Mouse (Mus musculus): Measurements from ENCODE around the gene Pde4a. TPM values are rescaled to one million over a fixed set of nuclear protein-coding genes. Genes with fewer than 3 reads are reported as not detected.
A peak's percentile ranks its signal among the peaks of the same experiment; 100 is the strongest.

Pde4a gene
- polyA plus RNA-seq, 1 experiment = 12.4 TPM

GRCm38 (mm10) chr9:21224576-21225414, 59.3 kb downstream of the Pde4a start:
- H3K36me3 ChIP-seq (ENCODE audit: control insufficient read depth, insufficient read depth, low read length) = peaks cover 1% of the 10 kb centered on the region; the same call in 1 of the 2 replicates
- H3K27me3 ChIP-seq (ENCODE audit: control insufficient read depth, insufficient read depth, low read length) = no peaks in the 10 kb centered on the region
- no peak for DNase-seq (ENCODE audit: low read depth in 1 of 2, low spot score in 2 of 2)
- no peak overlapping the region for H3K27ac ChIP-seq (ENCODE audit: insufficient read depth, low read length)
- TF ChIP-seq CTCF (IDR thresholded peaks at IDR 0.05; ENCODE audit: extremely low read depth, insufficient read depth, insufficient read length, insufficient replicate concordance) = no peak
- no peak for TF ChIP-seq POLR2A (IDR thresholded peaks at IDR 0.05; ENCODE audit: low read depth, low read length)
- H3K4me1 ChIP-seq (ENCODE audit: control insufficient read depth, insufficient read depth, insufficient read length) = peaks cover 8% of the 10 kb centered on the region; the same call in 1 of the 2 replicates
- 19% methylated on average over 26 of the region's 26 CpGs for WGBS
- peak overlapping the region; percentile 43 for H3K4me3 ChIP-seq (ENCODE audit: extremely low read depth, insufficient read depth, insufficient read length)

GRCm38 (mm10) chr9:21225415-21225758, 59.9 kb downstream of the Pde4a start:
- Histone ChIP-seq H3K27ac (ENCODE audit: insufficient read depth, low read length) (no peak overlapping the region), H3K36me3 (ENCODE audit: control insufficient read depth, insufficient read depth, low read length) (peaks cover 6% of the 10 kb centered on the region), H3K4me3 (ENCODE audit: extremely low read depth, insufficient read depth, insufficient read length) (peak overlapping the region; percentile 43; the same call in 1 of the 2 replicates), H3K4me1 (ENCODE audit: control insufficient read depth, insufficient read depth, insufficient read length) (peaks cover 8% of the 10 kb centered on the region; the same call in 1 of the 2 replicates), H3K27me3 (ENCODE audit: control insufficient read depth, insufficient read depth, low read length) (no peaks in the 10 kb centered on the region)
- no peak for DNase-seq (ENCODE audit: low read depth in 1 of 2, low spot score in 2 of 2)
- WGBS = 13% methylated on average over 7 of the region's 7 CpGs
- TF ChIP-seq CTCF (IDR thresholded peaks at IDR 0.05; ENCODE audit: extremely low read depth, insufficient read depth, insufficient read length, insufficient replicate concordance) (no peak), POLR2A (IDR thresholded peaks at IDR 0.05; ENCODE audit: low read depth, low read length) (no peak)

GRCm38 (mm10) chr9:21227342-21227741, 61.8 kb downstream of the Pde4a start:
- H3K27ac ChIP-seq (ENCODE audit: insufficient read depth, low read length) = no peak overlapping the region
- 17% methylated on average over 16 of the region's 16 CpGs for WGBS
- no peaks in the 10 kb centered on the region for H3K27me3 ChIP-seq (ENCODE audit: control insufficient read depth, insufficient read depth, low read length)
- H3K4me3 ChIP-seq (ENCODE audit: extremely low read depth, insufficient read depth, insufficient read length) = peak overlapping the region; percentile 43; the same call in 1 of the 2 replicates
- H3K36me3 ChIP-seq (ENCODE audit: control insufficient read depth, insufficient read depth, low read length) = peaks cover 18% of the 10 kb centered on the region
- DNase-seq (ENCODE audit: low read depth in 1 of 2, low spot score in 2 of 2) = no peak
- TF ChIP-seq CTCF (IDR thresholded peaks at IDR 0.05; ENCODE audit: extremely low read depth, insufficient read depth, insufficient read length, insufficient replicate concordance) = no peak
- no peak for TF ChIP-seq POLR2A (IDR thresholded peaks at IDR 0.05; ENCODE audit: low read depth, low read length)
- 0 out of 2 replicates have a peak, but pooled peaks cover 4% of the 10 kb centered on the region for H3K4me1 ChIP-seq (ENCODE audit: control insufficient read depth, insufficient read depth, insufficient read length)

- DNase-seq (ENCODE audit: low read depth in 1 of 2, low spot score in 2 of 2) = no peak
- H3K36me3 ChIP-seq (ENCODE audit: control insufficient read depth, insufficient read depth, low read length) = peaks cover 28% of the 10 kb centered on the region
- peaks cover 7% of the 10 kb centered on the region; the same call in 1 of the 2 replicates for H3K4me1 ChIP-seq (ENCODE audit: control insufficient read depth, insufficient read depth, insufficient read length)
- H3K27ac ChIP-seq (ENCODE audit: insufficient read depth, low read length) = no peak overlapping the region
- H3K4me3 ChIP-seq (ENCODE audit: extremely low read depth, insufficient read depth, insufficient read length) = no peak overlapping the region
- no peak for TF ChIP-seq POLR2A (IDR thresholded peaks at IDR 0.05; ENCODE audit: low read depth, low read length)
- no peak for TF ChIP-seq CTCF (IDR thresholded peaks at IDR 0.05; ENCODE audit: extremely low read depth, insufficient read depth, insufficient read length, insufficient replicate concordance)
- 89% methylated on average over 23 of the region's 23 CpGs for WGBS
- H3K27me3 ChIP-seq (ENCODE audit: control insufficient read depth, insufficient read depth, low read length) = no peaks in the 10 kb centered on the region
Measured at GRCm38 (mm10) chr9:21231551-21231950, 66.0 kb downstream of the Pde4a start.

- peaks cover 15% of the 10 kb centered on the region for H3K4me1 ChIP-seq (ENCODE audit: control insufficient read depth, insufficient read depth, insufficient read length)
Measured at GRCm38 (mm10) chr9:21232867-21233266, 67.4 kb downstream of the Pde4a start.

GRCm38 (mm10) chr9:21233366-21233765, 67.9 kb downstream of the Pde4a start:
- H3K4me3 ChIP-seq (ENCODE audit: extremely low read depth, insufficient read depth, insufficient read length) = no peak overlapping the region
- no peak overlapping the region for H3K27ac ChIP-seq (ENCODE audit: insufficient read depth, low read length)
- DNase-seq (ENCODE audit: low read depth in 1 of 2, low spot score in 2 of 2) = no peak
- H3K27me3 ChIP-seq (ENCODE audit: control insufficient read depth, insufficient read depth, low read length) = no peaks in the 10 kb centered on the region
- TF ChIP-seq CTCF (IDR thresholded peaks at IDR 0.05; ENCODE audit: extremely low read depth, insufficient read depth, insufficient read length, insufficient replicate concordance) = no peak
- no peak for TF ChIP-seq POLR2A (IDR thresholded peaks at IDR 0.05; ENCODE audit: low read depth, low read length)
- peaks cover 28% of the 10 kb centered on the region for H3K36me3 ChIP-seq (ENCODE audit: control insufficient read depth, insufficient read depth, low read length)
- H3K4me1 ChIP-seq (ENCODE audit: control insufficient read depth, insufficient read depth, insufficient read length) = peaks cover 15% of the 10 kb centered on the region
- WGBS = 96% methylated on average over 29 of the region's 29 CpGs

More at GRCm38 (mm10) chr9:21232867-21233266, 67.4 kb downstream of the Pde4a start:
- TF ChIP-seq POLR2A (IDR thresholded peaks at IDR 0.05; ENCODE audit: low read depth, low read length) (no peak), CTCF (IDR thresholded peaks at IDR 0.05; ENCODE audit: extremely low read depth, insufficient read depth, insufficient read length, insufficient replicate concordance) (no peak)
- Histone ChIP-seq H3K27me3 (ENCODE audit: control insufficient read depth, insufficient read depth, low read length) (no peaks in the 10 kb centered on the region), H3K36me3 (ENCODE audit: control insufficient read depth, insufficient read depth, low read length) (peaks cover 28% of the 10 kb centered on the region), H3K27ac (ENCODE audit: insufficient read depth, low read length) (no peak overlapping the region), H3K4me3 (ENCODE audit: extremely low read depth, insufficient read depth, insufficient read length) (no peak overlapping the region)
- DNase-seq (ENCODE audit: low read depth in 1 of 2, low spot score in 2 of 2) = no peak
- WGBS = 91% methylated on average over 5 of the region's 5 CpGs

GRCm38 (mm10) chr9:21233805-21234204, 68.3 kb downstream of the Pde4a start:
- DNase-seq (ENCODE audit: low read depth in 1 of 2, low spot score in 2 of 2) = no peak
- H3K27me3 ChIP-seq (ENCODE audit: control insufficient read depth, insufficient read depth, low read length) = no peaks in the 10 kb centered on the region
- TF ChIP-seq CTCF (IDR thresholded peaks at IDR 0.05; ENCODE audit: extremely low read depth, insufficient read depth, insufficient read length, insufficient replicate concordance) (no peak), POLR2A (IDR thresholded peaks at IDR 0.05; ENCODE audit: low read depth, low read length) (no peak)
- peaks cover 15% of the 10 kb centered on the region for H3K4me1 ChIP-seq (ENCODE audit: control insufficient read depth, insufficient read depth, insufficient read length)
- H3K27ac ChIP-seq (ENCODE audit: insufficient read depth, low read length) = no peak overlapping the region
- peaks cover 28% of the 10 kb centered on the region for H3K36me3 ChIP-seq (ENCODE audit: control insufficient read depth, insufficient read depth, low read length)
- 98% methylated on average over 28 of the region's 28 CpGs for WGBS
- no peak overlapping the region for H3K4me3 ChIP-seq (ENCODE audit: extremely low read depth, insufficient read depth, insufficient read length)

Data from spleen, adult 2 months (tissue).